Mouse (Mus musculus): Measurements from ENCODE around the gene Tmco4. TPM values are rescaled to one million over a fixed set of nuclear protein-coding genes. Genes with fewer than 3 reads are reported as not detected.

The Tmco4 gene
- polyA plus RNA-seq, 1 experiment from 2014 or later, result 1.7 TPM

GRCm38 (mm10) chr4:139082790-139083564 is 110.3 kb downstream of the Tmco4 start:
- peak overlapping the region; percentile 31; the same call in 1 of the 2 replicates for H3K9ac ChIP-seq (ENCODE audit: low read length)
- DNase-seq (ENCODE audit: low spot score) (peak; percentile 60), ATAC-seq (ENCODE audit: insufficient read depth, low FRiP score, low TSS enrichment) (peak; percentile 61)
- no peaks in the 10 kb centered on the region for H3K9me3 ChIP-seq (ENCODE audit: control insufficient read depth, low read length)
- no peak overlapping the region for H3K27ac ChIP-seq (ENCODE audit: low read depth, low read length)
- peaks cover 10% of the 10 kb centered on the region for H3K4me1 ChIP-seq (ENCODE audit: control insufficient read depth, insufficient read depth, low read length)
- H3K4me3 ChIP-seq (ENCODE audit: low read depth, low read length), result no peak overlapping the region
- H3K4me2 ChIP-seq (ENCODE audit: low read depth), result no peak overlapping the region
- H3K27me3 ChIP-seq (ENCODE audit: control insufficient read depth, insufficient read depth, low read length), result no peaks in the 10 kb centered on the region
- 45% methylated on average over 12 of the region's 12 CpGs for WGBS
- no peaks in the 10 kb centered on the region for H3K36me3 ChIP-seq (ENCODE audit: control insufficient read depth, insufficient read depth, low read length)

- no peak overlapping the region for H3K27ac ChIP-seq (ENCODE audit: low read depth, low read length)
- peaks cover 2% of the 10 kb centered on the region; the same call in 1 of the 2 replicates for H3K27me3 ChIP-seq (ENCODE audit: control insufficient read depth, insufficient read depth, low read length)
- H3K9me3 ChIP-seq (ENCODE audit: control insufficient read depth, low read length), result no peaks in the 10 kb centered on the region
- ATAC-seq (ENCODE audit: insufficient read depth, low FRiP score, low TSS enrichment) (no peak), DNase-seq (ENCODE audit: low spot score) (no peak)
- H3K4me1 ChIP-seq (ENCODE audit: control insufficient read depth, insufficient read depth, low read length), result peaks cover 13% of the 10 kb centered on the region
- no peak overlapping the region for H3K4me3 ChIP-seq (ENCODE audit: low read depth, low read length)
- H3K4me2 ChIP-seq (ENCODE audit: low read depth), result no peak overlapping the region
- no peak overlapping the region for H3K9ac ChIP-seq (ENCODE audit: low read length)
- WGBS, result 76% methylated on average over 11 of the region's 11 CpGs
- H3K36me3 ChIP-seq (ENCODE audit: control insufficient read depth, insufficient read depth, low read length), result no peaks in the 10 kb centered on the region
These were observed 112.6 kb downstream of the Tmco4 start for GRCm38 (mm10) chr4:139085337-139085736.

GRCm38 (mm10) chr4:139086037-139086436 is 113.3 kb downstream of the Tmco4 start:
- Histone ChIP-seq H3K9ac (ENCODE audit: low read length) (no peak overlapping the region), H3K4me1 (ENCODE audit: control insufficient read depth, insufficient read depth, low read length) (peaks cover 15% of the 10 kb centered on the region), H3K4me3 (ENCODE audit: low read depth, low read length) (no peak overlapping the region), H3K9me3 (ENCODE audit: control insufficient read depth, low read length) (no peaks in the 10 kb centered on the region), H3K4me2 (ENCODE audit: low read depth) (no peak overlapping the region), H3K36me3 (ENCODE audit: control insufficient read depth, insufficient read depth, low read length) (no peaks in the 10 kb centered on the region), H3K27me3 (ENCODE audit: control insufficient read depth, insufficient read depth, low read length) (peaks cover 9% of the 10 kb centered on the region; the same call in 1 of the 2 replicates), H3K27ac (ENCODE audit: low read depth, low read length) (no peak overlapping the region)
- ATAC-seq (ENCODE audit: insufficient read depth, low FRiP score, low TSS enrichment) (no peak), DNase-seq (ENCODE audit: low spot score) (peak; percentile 83)
- 22% methylated on average over 5 of the region's 5 CpGs for WGBS

GRCm38 (mm10) chr4:139086984-139087383 is 114.3 kb downstream of the Tmco4 start:
- DNase-seq (ENCODE audit: low spot score) (no peak), ATAC-seq (ENCODE audit: insufficient read depth, low FRiP score, low TSS enrichment) (no peak)
- 69% methylated on average over 4 of the region's 4 CpGs for WGBS
- H3K4me2 ChIP-seq (ENCODE audit: low read depth), result no peak overlapping the region
- H3K9me3 ChIP-seq (ENCODE audit: control insufficient read depth, low read length), result no peaks in the 10 kb centered on the region
- peaks cover 18% of the 10 kb centered on the region; the same call in 1 of the 2 replicates for H3K27me3 ChIP-seq (ENCODE audit: control insufficient read depth, insufficient read depth, low read length)
- H3K9ac ChIP-seq (ENCODE audit: low read length), result no peak overlapping the region
- H3K36me3 ChIP-seq (ENCODE audit: control insufficient read depth, insufficient read depth, low read length), result no peaks in the 10 kb centered on the region
- no peak overlapping the region for H3K4me3 ChIP-seq (ENCODE audit: low read depth, low read length)
- H3K4me1 ChIP-seq (ENCODE audit: control insufficient read depth, insufficient read depth, low read length), result peaks cover 23% of the 10 kb centered on the region
- no peak overlapping the region for H3K27ac ChIP-seq (ENCODE audit: low read depth, low read length)

- Histone ChIP-seq H3K36me3 (ENCODE audit: control insufficient read depth, insufficient read depth, low read length) (no peaks in the 10 kb centered on the region), H3K9me3 (ENCODE audit: control insufficient read depth, low read length) (no peaks in the 10 kb centered on the region), H3K27me3 (ENCODE audit: control insufficient read depth, insufficient read depth, low read length) (peaks cover 37% of the 10 kb centered on the region), H3K9ac (ENCODE audit: low read length) (no peak overlapping the region), H3K27ac (ENCODE audit: low read depth, low read length) (no peak overlapping the region), H3K4me3 (ENCODE audit: low read depth, low read length) (no peak overlapping the region), H3K4me1 (ENCODE audit: control insufficient read depth, insufficient read depth, low read length) (peaks cover 13% of the 10 kb centered on the region), H3K4me2 (ENCODE audit: low read depth) (no peak overlapping the region)
- ATAC-seq (ENCODE audit: insufficient read depth, low FRiP score, low TSS enrichment) (no peak), DNase-seq (ENCODE audit: low spot score) (no peak)
- 62% methylated on average over 9 of the region's 9 CpGs for WGBS
These were observed 116.4 kb downstream of the Tmco4 start for GRCm38 (mm10) chr4:139088982-139089671.

- no peak overlapping the region for H3K4me3 ChIP-seq (ENCODE audit: low read depth, low read length)
These were observed 117.7 kb downstream of the Tmco4 start for GRCm38 (mm10) chr4:139090303-139090940.

GRCm38 (mm10) chr4:139091066-139091465 is 118.4 kb downstream of the Tmco4 start:
- peak overlapping the region; percentile 82 for H3K4me2 ChIP-seq (ENCODE audit: low read depth)
- no peaks in the 10 kb centered on the region for H3K9me3 ChIP-seq (ENCODE audit: control insufficient read depth, low read length)
- H3K9ac ChIP-seq (ENCODE audit: low read length), result no peak overlapping the region; the same call in 1 of the 2 replicates
- no peak for DNase-seq (ENCODE audit: low spot score)
- H3K27ac ChIP-seq (ENCODE audit: low read depth, low read length), result no peak overlapping the region
- WGBS, result 26% methylated on average over 7 of the region's 7 CpGs
- peaks cover 37% of the 10 kb centered on the region for H3K27me3 ChIP-seq (ENCODE audit: control insufficient read depth, insufficient read depth, low read length)
- H3K36me3 ChIP-seq (ENCODE audit: control insufficient read depth, insufficient read depth, low read length), result no peaks in the 10 kb centered on the region
- no peak for ATAC-seq (ENCODE audit: insufficient read depth, low FRiP score, low TSS enrichment)
- H3K4me1 ChIP-seq (ENCODE audit: control insufficient read depth, insufficient read depth, low read length), result peaks cover 13% of the 10 kb centered on the region
- no peak overlapping the region for H3K4me3 ChIP-seq (ENCODE audit: low read depth, low read length)

More at GRCm38 (mm10) chr4:139090303-139090940, 117.7 kb downstream of the Tmco4 start:
- Histone ChIP-seq H3K9me3 (ENCODE audit: control insufficient read depth, low read length) (no peaks in the 10 kb centered on the region), H3K27ac (ENCODE audit: low read depth, low read length) (no peak overlapping the region), H3K27me3 (ENCODE audit: control insufficient read depth, insufficient read depth, low read length) (peaks cover 37% of the 10 kb centered on the region), H3K4me1 (ENCODE audit: control insufficient read depth, insufficient read depth, low read length) (peaks cover 13% of the 10 kb centered on the region), H3K36me3 (ENCODE audit: control insufficient read depth, insufficient read depth, low read length) (no peaks in the 10 kb centered on the region), H3K9ac (ENCODE audit: low read length) (no peak overlapping the region), H3K4me2 (ENCODE audit: low read depth) (no peak overlapping the region)
- DNase-seq (ENCODE audit: low spot score) (no peak), ATAC-seq (ENCODE audit: insufficient read depth, low FRiP score, low TSS enrichment) (no peak)
- WGBS, result 64% methylated on average over 15 of the region's 15 CpGs

GRCm38 (mm10) chr4:139091478-139092355 is 119.0 kb downstream of the Tmco4 start:
- Histone ChIP-seq H3K27ac (ENCODE audit: low read depth, low read length) (no peak overlapping the region), H3K27me3 (ENCODE audit: control insufficient read depth, insufficient read depth, low read length) (peaks cover 37% of the 10 kb centered on the region), H3K9me3 (ENCODE audit: control insufficient read depth, low read length) (no peaks in the 10 kb centered on the region), H3K36me3 (ENCODE audit: control insufficient read depth, insufficient read depth, low read length) (no peaks in the 10 kb centered on the region), H3K9ac (ENCODE audit: low read length) (peak overlapping the region; percentile 67), H3K4me2 (ENCODE audit: low read depth) (peak overlapping the region; percentile 82), H3K4me1 (ENCODE audit: control insufficient read depth, insufficient read depth, low read length) (peaks cover 13% of the 10 kb centered on the region), H3K4me3 (ENCODE audit: low read depth, low read length) (peak overlapping the region; percentile 56)
- 4% methylated on average over 28 of the region's 28 CpGs for WGBS
- ATAC-seq (ENCODE audit: insufficient read depth, low FRiP score, low TSS enrichment), result peak; percentile 48; the same call in 1 of the 2 replicates
- DNase-seq (ENCODE audit: low spot score), result peak; percentile 60

Measured in neural tube, embryonic 11.5 days (tissue).